Mouse (Mus musculus): ENCODE results near the gene Heatr4. TPM values are rescaled to one million over a fixed set of nuclear protein-coding genes. Genes with fewer than 3 reads are reported as not detected.
"Not testable (repeated sequence)": the region's sequence is repeated elsewhere in the genome, so short reads cannot be mapped to it uniquely, and the experiment has no call there.

Gene Heatr4
- polyA plus RNA-seq (2016; fragmentation: Nextera tagmentation; extraction: Ambion mirVana), result not detected in 2 replicates

DNA sequence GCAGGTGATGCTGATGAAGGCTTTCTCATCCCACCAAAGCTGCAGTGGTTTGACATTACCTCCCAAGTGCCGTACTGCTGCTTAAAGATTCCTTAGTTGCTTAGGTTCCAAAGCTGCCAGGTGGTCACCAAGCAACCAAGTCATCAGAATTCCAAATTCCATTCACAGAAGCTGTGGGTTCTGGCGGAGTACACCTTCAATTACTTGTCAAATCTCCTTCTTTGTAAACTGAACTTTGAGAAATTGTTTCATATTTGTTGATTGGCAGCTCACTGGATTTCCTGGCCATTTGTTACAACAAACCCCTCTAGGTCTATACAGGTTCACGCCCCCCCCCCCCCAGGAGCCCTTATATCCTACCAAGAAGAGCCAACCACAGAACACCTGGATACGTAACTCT lies at the start of gene Heatr4:
Gene Heatr4, minus strand, starts transcription at position 101 of the 400 bp plus-strand sequence.
- no peak within 1 kb of the TSS for H3K9ac ChIP-seq
- no peak for ATAC-seq (ENCODE audit: low FRiP score)
- WGBS, result 77% methylated on average over 3 of the region's 4 CpGs

DNA sequence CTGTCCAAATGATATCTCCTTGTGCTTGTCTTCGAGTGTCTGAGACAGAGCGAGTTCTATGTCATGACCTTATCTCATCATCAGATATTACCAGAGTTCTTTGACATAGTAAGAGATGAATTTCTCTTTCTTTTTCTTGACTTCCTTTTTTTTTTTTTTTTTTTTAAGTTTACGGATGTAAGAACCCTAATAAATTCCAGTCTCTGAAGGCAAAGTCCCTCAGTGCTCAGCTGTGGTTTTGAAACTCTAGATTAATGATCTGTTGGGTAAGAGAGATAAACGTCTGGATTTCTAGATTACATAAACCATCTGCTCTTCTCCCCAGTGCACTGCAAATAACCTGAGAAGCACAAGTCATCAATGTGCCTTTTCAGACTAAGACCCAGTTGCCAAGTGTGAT lies 49.5 kb upstream of the Heatr4 start:
- no peak overlapping the region for H3K9ac ChIP-seq
- WGBS, result 82% methylated on average over 4 of the region's 4 CpGs
- ATAC-seq (ENCODE audit: low FRiP score), result no peak
- no peaks in the 10 kb centered on the region for H3K4me1 ChIP-seq
- peaks cover 7% of the 10 kb centered on the region for H3K27me3 ChIP-seq
- no peak overlapping the region for H3K27ac ChIP-seq
- no peak overlapping the region for H3K4me2 ChIP-seq
- H3K9me3 ChIP-seq, result no peaks in the 10 kb centered on the region
- no peak overlapping the region for H3K4me3 ChIP-seq (replicated peaks)
- no peaks in the 10 kb centered on the region for H3K36me3 ChIP-seq (replicated peaks)

More for the DNA sequence above, at the start of gene Heatr4:
- Histone ChIP-seq H3K4me2 (no peak within 1 kb of the TSS), H3K4me1 (peaks cover 4% of the 10 kb centered on the region), H3K27ac (no peak within 1 kb of the TSS), H3K36me3 (replicated peaks) (no peaks in the 10 kb centered on the region), H3K9me3 (no peaks in the 10 kb centered on the region), H3K4me3 (replicated peaks) (no peak within 1 kb of the TSS), H3K27me3 (no peaks in the 10 kb centered on the region)

DNA sequence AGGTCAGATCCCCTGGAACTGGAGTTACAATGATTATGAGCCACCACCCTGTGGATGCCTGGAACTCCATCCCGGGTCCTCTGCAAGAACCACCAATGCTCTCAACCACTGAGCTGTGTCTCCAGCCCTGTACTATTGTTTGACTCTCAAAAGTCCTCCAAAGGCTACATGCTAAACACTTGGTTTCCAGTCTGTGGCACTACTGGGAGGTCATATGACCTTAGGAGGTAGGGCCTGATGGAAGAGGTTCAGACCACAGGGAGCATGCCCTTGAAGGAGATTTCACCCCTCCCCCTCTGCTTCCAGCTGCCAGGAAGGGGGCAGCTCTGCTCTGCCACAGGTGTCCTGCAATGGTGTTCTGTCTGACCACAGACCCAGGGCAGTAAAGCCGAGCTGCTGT lies 48.6 kb upstream of the Heatr4 start:
- WGBS, result 91% methylated on average over 2 of the region's 2 CpGs
- not testable (repeated sequence) for ATAC-seq (ENCODE audit: low FRiP score); H3K27ac ChIP-seq; H3K36me3 ChIP-seq (replicated peaks); H3K9ac ChIP-seq; H3K4me3 ChIP-seq (replicated peaks); H3K4me2 ChIP-seq; H3K9me3 ChIP-seq; H3K4me1 ChIP-seq; H3K27me3 ChIP-seq

DNA sequence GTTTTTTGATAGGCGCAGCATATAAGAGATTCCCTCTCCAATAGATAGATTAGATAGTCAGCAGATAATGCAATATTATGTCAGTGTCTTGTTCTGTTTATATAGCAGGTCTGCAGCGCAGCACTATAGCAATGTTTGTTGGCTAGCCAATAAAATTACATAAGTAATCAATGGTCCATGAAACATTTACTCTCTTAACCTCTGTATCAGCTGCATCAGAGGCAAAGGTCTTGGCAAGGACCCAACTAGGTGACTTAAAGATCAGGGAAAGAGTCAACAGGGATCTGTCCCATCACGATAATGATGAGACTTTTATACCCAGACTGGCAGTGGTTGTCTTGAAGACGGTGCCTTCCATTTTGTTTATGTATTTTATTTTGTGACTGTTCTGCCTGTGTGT lies 48.2 kb upstream of the Heatr4 start:
- 85% methylated on average over 4 of the region's 4 CpGs for WGBS
- Histone ChIP-seq H3K4me2 (no peak overlapping the region), H3K27me3 (peaks cover 6% of the 10 kb centered on the region), H3K4me3 (replicated peaks) (no peak overlapping the region), H3K27ac (no peak overlapping the region), H3K4me1 (no peaks in the 10 kb centered on the region), H3K9ac (no peak overlapping the region), H3K36me3 (replicated peaks) (no peaks in the 10 kb centered on the region), H3K9me3 (no peaks in the 10 kb centered on the region)
- no peak for ATAC-seq (ENCODE audit: low FRiP score)

DNA sequence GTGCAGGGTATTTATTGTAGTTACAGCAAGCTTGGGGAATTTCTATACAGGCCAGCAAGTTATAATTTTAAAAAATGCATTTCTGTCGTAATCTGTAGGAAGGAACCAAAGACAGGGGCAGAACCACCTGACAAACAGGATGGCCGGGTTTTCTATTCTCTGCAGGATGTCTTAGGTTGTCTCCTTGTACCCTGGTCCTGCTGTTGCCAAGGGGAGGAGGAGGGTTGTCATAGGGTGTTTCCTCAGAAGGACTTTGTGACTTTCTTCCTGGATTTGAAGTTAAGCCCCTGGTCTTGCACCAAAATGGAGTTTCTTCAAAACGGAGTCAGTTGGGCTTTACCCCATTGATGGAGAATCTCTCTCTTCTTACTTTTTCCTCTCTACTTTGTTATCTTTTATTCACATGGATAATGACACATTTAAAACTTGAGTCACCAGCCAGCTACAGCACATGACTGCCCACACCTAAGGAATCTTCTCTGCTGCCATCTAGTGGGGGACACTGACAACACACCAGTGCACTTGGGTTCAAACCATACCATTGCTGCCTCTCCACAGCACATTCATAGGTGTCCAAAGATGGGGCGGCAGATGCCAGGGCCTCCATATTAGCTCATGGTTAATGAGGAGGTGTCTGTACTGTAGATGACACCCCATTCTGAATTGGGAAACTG lies 46.1 kb upstream of the Heatr4 start:
- 71% methylated on average over 4 of the region's 4 CpGs for WGBS

DNA sequence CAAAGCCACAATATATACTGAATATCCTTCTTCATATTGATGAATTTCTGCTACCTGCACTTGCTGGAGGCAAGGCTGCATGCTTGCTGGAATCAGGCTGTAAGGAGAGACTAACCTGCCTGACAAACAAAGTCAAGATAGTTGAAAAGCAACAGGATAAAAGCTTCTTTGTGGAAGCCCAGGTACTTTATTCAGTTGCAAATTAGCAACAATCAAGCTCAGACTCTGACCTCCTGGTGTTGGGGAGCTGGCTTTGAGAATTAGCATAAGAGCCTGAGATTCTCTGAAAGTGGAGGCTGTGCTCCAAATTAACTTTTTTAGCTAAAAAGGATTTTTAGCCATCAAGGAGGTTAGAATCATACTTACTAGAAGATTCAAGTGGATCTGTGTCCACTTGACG lies 44.4 kb upstream of the Heatr4 start:
- not testable (repeated sequence) for H3K36me3 ChIP-seq (replicated peaks); H3K27ac ChIP-seq; H3K4me2 ChIP-seq; H3K27me3 ChIP-seq; ATAC-seq (ENCODE audit: low FRiP score); H3K4me1 ChIP-seq; H3K9me3 ChIP-seq; H3K9ac ChIP-seq; H3K4me3 ChIP-seq (replicated peaks)
- WGBS, result 63% methylated on average over 1 of the region's 1 CpGs

More for the DNA sequence above, 46.1 kb upstream of the Heatr4 start:
- Histone ChIP-seq H3K27me3 (no peaks in the 10 kb centered on the region), H3K4me2 (no peak overlapping the region), H3K4me1 (no peaks in the 10 kb centered on the region), H3K9ac (no peak overlapping the region), H3K36me3 (replicated peaks) (no peaks in the 10 kb centered on the region), H3K4me3 (replicated peaks) (no peak overlapping the region), H3K9me3 (no peaks in the 10 kb centered on the region), H3K27ac (no peak overlapping the region)
- 0 out of 2 replicates have a peak, but pooled peaks have one; percentile 63 for ATAC-seq (ENCODE audit: low FRiP score)

DNA sequence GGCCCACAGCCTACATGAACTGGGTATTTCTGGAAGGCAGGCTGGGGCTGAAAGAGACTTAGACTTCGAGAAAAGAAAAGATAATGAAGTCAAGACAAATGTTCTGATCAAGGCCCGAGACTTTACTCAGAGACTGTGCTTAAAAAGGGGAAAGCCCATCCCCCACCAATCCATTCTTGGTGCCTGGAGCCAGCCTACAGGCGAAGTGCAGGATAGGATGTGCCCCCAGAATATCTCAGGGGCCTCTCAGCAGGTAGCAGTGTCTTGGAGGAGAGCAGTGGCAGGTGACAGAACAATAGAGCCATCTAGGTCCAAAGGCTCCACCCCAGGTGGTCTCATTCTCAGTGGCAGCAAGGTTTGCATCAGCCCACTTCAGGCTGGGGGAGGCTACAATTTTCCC lies 43.7 kb upstream of the Heatr4 start:
- not testable (repeated sequence) for H3K4me3 ChIP-seq (replicated peaks); ATAC-seq (ENCODE audit: low FRiP score); H3K9ac ChIP-seq; H3K27me3 ChIP-seq; H3K4me2 ChIP-seq; H3K27ac ChIP-seq; H3K9me3 ChIP-seq; H3K4me1 ChIP-seq; H3K36me3 ChIP-seq (replicated peaks)
- WGBS, result 33% methylated on average over 3 of the region's 3 CpGs

DNA sequence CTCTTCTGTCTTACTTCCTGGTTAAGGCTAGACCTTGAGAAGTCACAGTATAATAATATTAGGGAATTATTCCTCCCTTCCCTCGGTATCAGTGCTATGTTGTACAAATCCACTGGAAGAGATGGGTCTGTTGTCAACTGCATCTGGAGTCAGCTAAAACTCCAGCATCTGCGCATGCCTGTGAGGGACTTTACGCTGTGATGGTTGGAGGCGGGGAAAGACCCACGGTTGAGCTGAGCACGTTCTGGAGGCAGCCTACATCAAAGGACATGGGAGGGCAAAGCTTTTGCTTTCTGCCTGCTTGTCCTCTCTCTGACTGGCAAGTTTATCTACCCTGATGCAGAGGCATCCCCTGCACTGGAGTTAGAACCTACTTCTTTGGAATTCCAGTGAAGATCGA lies 41.2 kb upstream of the Heatr4 start:
- H3K27me3 ChIP-seq, result no peaks in the 10 kb centered on the region
- H3K36me3 ChIP-seq (replicated peaks), result no peaks in the 10 kb centered on the region
- no peaks in the 10 kb centered on the region for H3K9me3 ChIP-seq
- 88% methylated on average over 7 of the region's 7 CpGs for WGBS
- H3K4me3 ChIP-seq (replicated peaks), result no peak overlapping the region
- no peak overlapping the region for H3K4me2 ChIP-seq
- H3K9ac ChIP-seq, result no peak overlapping the region
- no peak overlapping the region for H3K27ac ChIP-seq
- no peak for ATAC-seq (ENCODE audit: low FRiP score)
- H3K4me1 ChIP-seq, result no peaks in the 10 kb centered on the region

DNA sequence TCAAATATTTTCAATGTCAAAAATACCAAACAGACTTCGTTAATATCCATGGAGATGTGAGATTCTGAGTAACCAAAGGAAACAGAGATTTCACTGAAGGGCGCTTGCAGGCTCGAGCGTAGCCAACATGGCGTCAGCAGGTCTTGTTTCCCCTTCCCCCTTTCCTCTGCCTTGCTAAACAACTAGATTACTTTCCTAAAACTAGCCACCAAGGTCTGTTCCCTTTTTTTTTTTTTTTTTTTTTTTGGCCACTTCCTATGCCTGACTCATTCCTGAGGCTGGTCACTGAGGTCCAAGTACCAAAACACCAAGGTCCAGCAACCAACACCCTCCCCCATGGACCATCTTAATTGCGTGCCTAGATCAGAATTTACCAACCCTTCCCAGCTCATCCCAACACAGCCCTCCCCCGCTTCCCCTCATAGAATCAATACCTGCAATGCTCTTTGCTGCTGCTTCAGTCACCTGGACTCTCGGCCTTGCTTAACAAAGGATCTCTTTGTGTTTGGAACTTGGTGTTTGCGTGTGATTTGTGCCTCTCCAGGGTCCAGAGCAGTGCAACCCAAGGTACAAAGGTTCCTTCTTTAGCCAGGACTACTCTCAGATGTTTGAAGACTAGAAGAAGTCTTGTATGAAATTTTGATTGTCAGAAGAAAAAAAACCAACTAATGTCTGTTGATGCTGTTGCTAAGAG lies 38.5 kb upstream of the Heatr4 start:
- Histone ChIP-seq H3K4me2 (no peak overlapping the region), H3K4me1 (no peaks in the 10 kb centered on the region), H3K9ac (no peak overlapping the region), H3K9me3 (no peaks in the 10 kb centered on the region), H3K36me3 (replicated peaks) (no peaks in the 10 kb centered on the region), H3K27me3 (no peaks in the 10 kb centered on the region), H3K27ac (no peak overlapping the region), H3K4me3 (replicated peaks) (no peak overlapping the region)
- WGBS, result 82% methylated on average over 9 of the region's 9 CpGs
- no peak for ATAC-seq (ENCODE audit: low FRiP score)

DNA sequence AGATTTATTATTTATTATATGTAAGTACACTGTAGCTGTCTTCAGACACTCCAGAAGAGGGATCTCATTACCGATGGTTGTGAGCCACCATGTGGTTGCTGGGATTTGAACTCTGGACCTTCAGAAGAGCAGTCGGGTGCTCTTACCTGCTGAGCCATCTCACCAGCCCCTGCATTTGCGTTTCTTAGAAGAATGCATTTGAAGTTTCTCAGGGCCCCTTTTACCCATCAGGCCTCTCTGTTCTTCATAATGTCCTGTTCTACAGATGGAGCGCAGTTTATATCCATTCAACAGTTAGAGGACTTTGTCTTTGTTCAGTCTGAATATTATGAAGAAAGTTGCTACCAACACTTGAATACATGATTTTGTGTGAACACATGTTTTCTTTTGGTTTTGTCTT lies 37.6 kb upstream of the Heatr4 start:
- not testable (repeated sequence) for H3K27ac ChIP-seq; H3K4me2 ChIP-seq; H3K4me1 ChIP-seq; H3K9ac ChIP-seq; H3K9me3 ChIP-seq; ATAC-seq (ENCODE audit: low FRiP score); H3K4me3 ChIP-seq (replicated peaks); H3K36me3 ChIP-seq (replicated peaks); H3K27me3 ChIP-seq
- 97% methylated on average over 4 of the region's 4 CpGs for WGBS

DNA sequence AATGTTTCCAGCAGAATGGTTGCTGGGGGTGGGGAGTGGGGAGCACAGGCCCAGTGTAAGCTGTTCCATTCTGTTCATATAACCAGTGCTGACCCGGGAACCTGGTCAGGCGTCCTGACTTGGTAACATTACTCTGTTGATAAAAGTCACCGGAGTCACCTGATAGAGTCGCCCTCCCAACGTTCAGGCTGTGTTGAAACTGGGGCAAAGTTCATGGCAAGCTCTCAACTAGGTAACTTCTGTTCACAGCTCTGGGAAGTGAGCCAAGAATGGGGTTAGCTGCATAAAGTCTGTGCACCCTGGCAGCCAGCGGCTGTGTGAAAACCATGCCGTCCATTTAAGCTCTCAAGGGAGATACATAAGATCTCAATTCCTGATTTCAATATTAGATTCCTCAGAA lies 35.9 kb upstream of the Heatr4 start:
- H3K27ac ChIP-seq; H3K4me2 ChIP-seq; H3K27me3 ChIP-seq; H3K9ac ChIP-seq; H3K9me3 ChIP-seq; H3K36me3 ChIP-seq (replicated peaks); H3K4me3 ChIP-seq (replicated peaks); ATAC-seq (ENCODE audit: low FRiP score); H3K4me1 ChIP-seq: not testable (repeated sequence)
- WGBS, result 80% methylated on average over 7 of the region's 7 CpGs

DNA sequence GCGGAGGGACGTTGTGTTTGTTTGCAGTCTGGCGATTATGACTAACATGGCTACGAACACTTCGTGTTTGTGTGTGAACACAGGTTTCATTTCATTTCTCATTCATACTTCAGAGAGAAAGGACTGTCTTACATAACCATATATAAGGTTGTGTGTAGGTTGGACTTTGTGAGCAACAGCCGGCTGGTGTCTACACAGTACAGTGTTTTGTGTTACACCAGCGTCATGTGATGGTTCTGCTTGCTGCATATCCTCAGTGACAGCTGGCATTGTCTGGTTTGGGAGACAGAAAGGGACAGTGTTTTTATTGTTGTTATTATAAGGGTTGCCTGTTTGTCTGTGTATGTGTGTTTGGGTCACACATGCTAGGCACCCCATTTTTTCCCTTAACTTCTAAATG lies 29.0 kb upstream of the Heatr4 start:
- peaks cover 14% of the 10 kb centered on the region for H3K36me3 ChIP-seq (replicated peaks)
- H3K4me2 ChIP-seq, result no peak overlapping the region
- H3K4me1 ChIP-seq, result peaks cover 42% of the 10 kb centered on the region
- H3K27ac ChIP-seq, result no peak overlapping the region
- H3K9me3 ChIP-seq, result no peaks in the 10 kb centered on the region
- H3K9ac ChIP-seq, result no peak overlapping the region
- no peak overlapping the region for H3K4me3 ChIP-seq (replicated peaks)
- WGBS, result 93% methylated on average over 7 of the region's 7 CpGs
- no peak for ATAC-seq (ENCODE audit: low FRiP score)
- no peaks in the 10 kb centered on the region for H3K27me3 ChIP-seq

DNA sequence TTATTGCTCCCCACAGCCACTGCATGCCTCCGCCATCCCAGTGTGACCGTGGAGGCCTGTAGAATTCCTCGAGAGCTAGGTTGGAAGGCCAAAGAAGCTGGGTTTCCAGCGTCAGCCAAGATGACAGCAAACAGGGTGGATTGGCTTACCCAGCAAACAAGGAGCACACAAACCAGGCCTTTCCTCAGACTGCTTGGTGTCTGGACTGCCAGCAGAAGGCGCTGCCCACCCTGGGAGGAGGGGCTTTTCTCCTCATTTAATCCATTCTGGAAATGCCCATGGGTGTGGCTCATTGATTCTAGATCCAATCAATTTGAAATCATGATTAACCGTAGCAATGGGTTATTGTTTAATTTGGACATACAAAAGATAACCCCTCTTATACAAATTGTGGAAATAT lies 28.5 kb upstream of the Heatr4 start:
- no peak overlapping the region for H3K9ac ChIP-seq
- WGBS, result 73% methylated on average over 6 of the region's 6 CpGs
- H3K36me3 ChIP-seq (replicated peaks), result peaks cover 14% of the 10 kb centered on the region
- no peaks in the 10 kb centered on the region for H3K9me3 ChIP-seq
- ATAC-seq (ENCODE audit: low FRiP score), result no peak
- H3K4me3 ChIP-seq (replicated peaks), result no peak overlapping the region
- no peaks in the 10 kb centered on the region for H3K27me3 ChIP-seq
- no peak overlapping the region for H3K4me2 ChIP-seq
- H3K27ac ChIP-seq, result no peak overlapping the region
- peaks cover 47% of the 10 kb centered on the region for H3K4me1 ChIP-seq
